Mouse (Mus musculus): ENCODE measurements at regions not wholly inside any gene's neighbourhood (a gene's known extent, or its start where the extent isn't known, plus 50 kb on each side); places are given as distances from the start of the nearest gene placed in this dataset.

GRCm38 (mm10) chr1:146358301-146358700 is 136.3 kb upstream of the Brinp3 start:
- no peak for TF ChIP-seq CTCF (conservative IDR thresholded peaks at IDR 0.05; ENCODE audit: low read length)
- no peak for TF ChIP-seq POU5F1 (IDR thresholded peaks at IDR 0.05; ENCODE audit: borderline replicate concordance, low read length)
- no peak for TF ChIP-seq NANOG (IDR thresholded peaks at IDR 0.05; ENCODE audit: borderline replicate concordance, low read length)

Data from E14TG2a.4 (cell line).